Mouse (Mus musculus): Measurements from ENCODE around the gene Ret.

Ret gene

GRCm38 (mm10) chr6:118197440-118197975 is at the start of gene Ret:
Gene Ret, minus strand, starts transcription at chr6:118197718.
- DNase-seq (ENCODE audit: low read depth in 2 of 2, low spot score in 2 of 2): no peak

DNA sequence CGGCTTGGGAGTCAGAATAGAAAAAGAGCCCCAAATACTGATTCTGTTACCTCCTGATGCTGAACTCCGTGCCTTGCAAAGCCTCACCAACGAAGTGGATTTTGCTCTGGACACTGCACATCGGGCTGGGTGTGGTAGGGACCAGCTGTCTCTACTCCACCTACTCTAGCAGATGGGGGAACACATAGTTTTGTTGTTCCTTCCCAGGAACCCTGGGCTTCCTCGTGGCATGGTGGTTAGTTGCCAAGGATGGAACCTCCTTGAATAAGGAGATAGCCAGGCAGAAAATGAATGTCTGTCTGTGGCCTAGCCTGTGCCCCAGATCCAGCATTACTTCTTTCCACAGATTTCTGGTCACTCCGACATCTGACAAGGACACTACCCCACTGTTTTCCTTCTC is 49.6 kb upstream of the Ret start:
- no peak for DNase-seq (ENCODE audit: low read depth in 2 of 2, low spot score in 2 of 2)

- no peak for DNase-seq (ENCODE audit: low read depth in 2 of 2, low spot score in 2 of 2)
Observed at GRCm38 (mm10) chr6:118244106-118244505, 46.6 kb upstream of the Ret start.

GRCm38 (mm10) chr6:118242941-118243340 is 45.4 kb upstream of the Ret start:
- DNase-seq (ENCODE audit: low read depth in 2 of 2, low spot score in 2 of 2): no peak

- DNase-seq (ENCODE audit: low read depth in 2 of 2, low spot score in 2 of 2): no peak
Observed at GRCm38 (mm10) chr6:118226072-118226471, 28.6 kb upstream of the Ret start.

GRCm38 (mm10) chr6:118222471-118222870 is 25.0 kb upstream of the Ret start:
- no peak for DNase-seq (ENCODE audit: low read depth in 2 of 2, low spot score in 2 of 2)

DNA sequence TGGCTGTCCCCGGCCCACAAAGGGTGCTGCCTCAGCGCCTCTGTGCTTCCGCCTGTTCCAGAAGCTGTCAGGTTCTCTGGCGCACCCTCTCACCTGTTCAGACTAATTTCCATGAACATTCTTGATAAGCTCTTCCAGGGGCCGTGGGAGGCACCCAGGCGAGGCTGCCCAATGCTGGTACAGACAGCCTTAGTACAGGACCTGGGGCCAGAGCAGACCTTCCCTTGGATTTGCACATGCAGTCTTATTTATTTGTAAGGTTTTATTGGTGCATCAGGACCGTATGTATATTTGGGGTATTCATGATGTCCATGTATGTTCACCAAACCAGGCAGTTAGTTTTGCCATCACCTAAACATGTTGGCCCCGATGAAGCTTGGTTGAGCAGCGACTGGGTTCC is 18.2 kb upstream of the Ret start:
- DNase-seq (ENCODE audit: low read depth in 2 of 2, low spot score in 2 of 2): no peak

- no peak for DNase-seq (ENCODE audit: low read depth in 2 of 2, low spot score in 2 of 2)
Observed at GRCm38 (mm10) chr6:118208326-118208725, 10.8 kb upstream of the Ret start.

- no peak for DNase-seq (ENCODE audit: low read depth in 2 of 2, low spot score in 2 of 2)
Observed at GRCm38 (mm10) chr6:118206386-118206785, 8.9 kb upstream of the Ret start.

GRCm38 (mm10) chr6:118205176-118205890 is 7.8 kb upstream of the Ret start:
- DNase-seq (ENCODE audit: low read depth in 2 of 2, low spot score in 2 of 2): no peak

- no peak for DNase-seq (ENCODE audit: low read depth in 2 of 2, low spot score in 2 of 2)
Observed at GRCm38 (mm10) chr6:118204112-118204511, 6.6 kb upstream of the Ret start.

- DNase-seq (ENCODE audit: low read depth in 2 of 2, low spot score in 2 of 2): no peak
Observed at GRCm38 (mm10) chr6:118196751-118197439, 623 bp downstream of the Ret start.

GRCm38 (mm10) chr6:118195108-118195507 is 2.4 kb downstream of the Ret start:
- no peak for DNase-seq (ENCODE audit: low read depth in 2 of 2, low spot score in 2 of 2)

DNA sequence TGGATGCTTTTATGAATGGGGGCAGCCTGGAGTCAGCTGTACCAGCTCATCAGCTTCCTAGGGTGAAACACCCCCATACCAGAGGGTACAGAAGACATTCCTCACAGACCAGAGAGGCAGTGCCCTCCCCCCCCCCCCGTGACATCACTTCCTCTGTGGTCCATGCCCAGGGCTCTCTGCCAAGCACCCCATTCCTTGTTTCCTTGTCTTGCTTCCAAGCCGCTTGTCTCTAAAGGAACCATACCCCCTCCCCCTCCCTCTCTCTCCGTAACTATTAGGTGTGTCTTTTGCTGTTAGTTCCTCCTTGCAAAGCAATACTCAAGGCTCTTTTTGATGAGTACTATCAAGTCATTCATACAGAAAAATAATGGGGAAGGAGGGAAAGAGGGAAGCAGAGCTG is 4.6 kb downstream of the Ret start:
- no peak for DNase-seq (ENCODE audit: low read depth in 2 of 2, low spot score in 2 of 2)

GRCm38 (mm10) chr6:118192199-118192598 is 5.3 kb downstream of the Ret start:
- DNase-seq (ENCODE audit: low read depth in 2 of 2, low spot score in 2 of 2): no peak

DNA sequence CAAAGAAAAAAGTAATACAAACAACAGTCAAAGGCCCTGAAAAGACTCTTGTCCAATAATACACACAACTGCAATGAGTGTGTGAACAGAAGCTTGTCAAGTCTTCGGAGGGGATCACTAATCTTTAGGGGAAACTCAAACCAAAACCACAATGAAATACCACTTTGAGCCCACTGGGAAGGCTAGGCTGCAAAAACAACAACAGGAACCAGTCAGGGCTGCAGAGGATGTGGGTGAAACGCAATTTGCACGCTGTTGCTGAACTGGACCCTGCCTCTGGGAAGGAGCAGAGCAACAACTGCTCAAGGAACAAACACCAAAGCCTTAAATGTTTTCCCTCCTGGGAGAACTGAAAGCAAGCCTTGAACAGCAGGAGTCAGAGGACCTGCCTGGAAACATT is 7.8 kb downstream of the Ret start:
- DNase-seq (ENCODE audit: low read depth in 2 of 2, low spot score in 2 of 2): no peak

- no peak for DNase-seq (ENCODE audit: low read depth in 2 of 2, low spot score in 2 of 2)
Observed at GRCm38 (mm10) chr6:118188599-118188998, 8.9 kb downstream of the Ret start.

- no peak for DNase-seq (ENCODE audit: low read depth in 2 of 2, low spot score in 2 of 2)
Observed at GRCm38 (mm10) chr6:118187285-118187641, 10.3 kb downstream of the Ret start.

- DNase-seq (ENCODE audit: low read depth in 2 of 2, low spot score in 2 of 2): no peak
Observed at GRCm38 (mm10) chr6:118186620-118187284, 10.8 kb downstream of the Ret start.

DNA sequence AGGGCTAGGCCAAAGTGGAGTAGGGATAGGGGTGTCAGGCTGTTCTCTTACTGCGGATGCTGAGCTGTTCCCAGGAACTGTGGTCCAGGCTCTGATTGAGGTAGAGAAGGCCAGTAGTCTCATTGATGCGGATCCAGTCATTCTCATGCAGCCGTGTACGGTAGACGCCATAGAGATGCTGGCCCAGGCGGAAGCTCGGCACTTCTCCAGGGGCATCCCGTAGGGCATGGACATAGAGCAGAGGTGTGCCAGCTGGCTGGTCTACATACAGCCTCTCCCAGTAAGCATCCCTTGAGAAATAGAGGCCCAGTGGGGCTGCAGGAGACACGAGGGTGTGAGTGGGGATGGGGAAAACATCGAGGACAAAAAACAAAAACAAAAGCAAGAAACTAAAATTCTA is 13.4 kb downstream of the Ret start:
- DNase-seq (ENCODE audit: low read depth in 2 of 2, low spot score in 2 of 2): no peak

DNA sequence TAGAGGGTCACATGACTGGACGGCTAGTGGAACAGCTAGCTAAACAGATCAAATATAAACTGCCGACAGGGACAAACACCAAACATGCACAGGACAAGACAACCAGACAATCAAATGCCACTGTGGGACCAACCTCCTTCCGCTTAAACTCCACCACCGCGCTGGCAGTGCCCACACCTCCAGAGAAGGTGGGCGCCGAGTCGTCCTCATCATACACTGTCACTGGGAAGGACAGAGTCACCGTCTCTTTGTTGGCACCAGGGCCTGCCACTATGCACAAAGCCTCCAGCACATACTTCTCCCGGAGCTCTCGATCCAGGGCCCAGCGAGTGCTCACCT is 17.5 kb downstream of the Ret start:
- DNase-seq (ENCODE audit: low read depth in 2 of 2, low spot score in 2 of 2): no peak
